Mouse (Mus musculus) myocyte (in vitro differentiated cells): ENCODE data around the gene Trip11.

Experiments
- CEBPB ChIP-seq: IDR thresholded peaks from 2 replicates; pipeline ENCODE4 v1.6.1; 2011; ENCODE audit warnings: mild to moderate bottlenecking, moderate library complexity; ENCODE audit not compliant: poor library complexity, insufficient read depth, severe bottlenecking
- E2F4 ChIP-seq: IDR thresholded peaks from one replicate; pipeline ENCODE4 v1.6.1; 2011; ENCODE audit warnings: mild to moderate bottlenecking, control low read depth, moderate library complexity; ENCODE audit not compliant: insufficient read depth
- MAX ChIP-seq: IDR thresholded peaks from one replicate; pipeline ENCODE4 v1.6.1; 2011; ENCODE audit warnings: low read depth, mild to moderate bottlenecking, control low read depth
- MYOD1 ChIP-seq, 3 experiments: IDR thresholded peaks; one replicate each; pipeline ENCODE4 v1.6.1; 2011; ENCODE audit warnings: control low read depth in 2 of 3, low read depth in 2 of 3, mild to moderate bottlenecking in 2 of 3, moderate library complexity in 1 of 3; ENCODE audit not compliant: insufficient read length in 2 of 3, control insufficient read depth in 1 of 3
- MYOG ChIP-seq, 3 experiments: IDR thresholded peaks; one replicate each; pipeline ENCODE4 v1.6.1; 2011; ENCODE audit warnings: control low read depth in 2 of 3, low read depth in 2 of 3, mild to moderate bottlenecking in 2 of 3; ENCODE audit not compliant: insufficient read length in 2 of 3, control insufficient read depth in 1 of 3, insufficient read depth in 1 of 3
- POLR2A ChIP-seq: IDR thresholded peaks from one replicate; pipeline ENCODE4 v1.6.1; 2011; ENCODE audit warnings: low read depth, mild to moderate bottlenecking, control low read depth, moderate library complexity; ENCODE audit not compliant: insufficient read length
- POLR2AphosphoS2 ChIP-seq: IDR thresholded peaks from one replicate; pipeline ENCODE4 v1.6.1; 2011; ENCODE audit warnings: low read depth, control low read depth; ENCODE audit not compliant: insufficient read length
- REST ChIP-seq: IDR thresholded peaks from one replicate; pipeline ENCODE4 v1.6.1; 2011; ENCODE audit warnings: mild to moderate bottlenecking, control low read depth, moderate library complexity; ENCODE audit not compliant: insufficient read depth, insufficient read length
- SRF ChIP-seq: IDR thresholded peaks from one replicate; pipeline ENCODE4 v1.6.1; 2011; ENCODE audit warnings: low read depth; ENCODE audit not compliant: control insufficient read depth, insufficient read length
- TCF12 ChIP-seq: IDR thresholded peaks from one replicate; pipeline ENCODE4 v1.6.1; 2011; ENCODE audit warnings: mild to moderate bottlenecking, control low read depth; ENCODE audit not compliant: poor library complexity, insufficient read depth, severe bottlenecking
- TCF3 ChIP-seq: IDR thresholded peaks from one replicate; pipeline ENCODE4 v1.6.1; 2011; ENCODE audit warnings: low read depth, control low read depth; ENCODE audit not compliant: insufficient read length
- USF1 ChIP-seq: IDR thresholded peaks from one replicate; pipeline ENCODE4 v1.6.1; 2011; ENCODE audit warnings: low read depth, mild to moderate bottlenecking, control low read depth, moderate library complexity

DNA sequence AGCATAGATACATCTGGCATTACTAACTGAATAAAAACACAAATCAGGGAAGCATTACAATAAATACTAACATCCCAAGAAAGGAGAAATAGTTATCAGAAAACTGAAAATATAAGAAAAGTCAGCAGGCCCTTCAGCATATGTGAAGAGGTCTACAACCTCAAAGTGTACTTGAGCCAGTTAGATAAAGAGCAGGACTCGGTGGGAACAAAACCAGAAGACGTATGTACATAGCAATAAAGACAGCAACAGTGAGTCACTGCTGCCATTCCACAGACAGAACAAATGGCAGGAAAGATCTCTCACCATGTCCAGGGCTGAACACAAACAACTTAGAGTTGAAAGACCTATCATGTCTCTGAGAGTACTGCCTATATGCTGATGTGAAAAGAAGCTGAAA is 24.8 kb downstream of the Trip11 start:
- TF ChIP-seq POLR2A (no peak), MYOD1 (IDR thresholded peaks at IDR 0.05; ENCODE audit: control insufficient read depth in 1 of 3, insufficient read length in 2 of 3, low read depth in 2 of 3) (no peak), USF1 (no peak), MAX (no peak), CEBPB (no peak), POLR2AphosphoS2 (no peak), MYOG (IDR thresholded peaks at IDR 0.05; ENCODE audit: control insufficient read depth in 1 of 3, insufficient read depth in 1 of 3, insufficient read length in 2 of 3, low read depth in 2 of 3) (no peak), TCF3 (no peak), TCF12 (no peak), E2F4 (no peak), SRF (no peak), REST (no peak)
